In the genomic region with DNA sequence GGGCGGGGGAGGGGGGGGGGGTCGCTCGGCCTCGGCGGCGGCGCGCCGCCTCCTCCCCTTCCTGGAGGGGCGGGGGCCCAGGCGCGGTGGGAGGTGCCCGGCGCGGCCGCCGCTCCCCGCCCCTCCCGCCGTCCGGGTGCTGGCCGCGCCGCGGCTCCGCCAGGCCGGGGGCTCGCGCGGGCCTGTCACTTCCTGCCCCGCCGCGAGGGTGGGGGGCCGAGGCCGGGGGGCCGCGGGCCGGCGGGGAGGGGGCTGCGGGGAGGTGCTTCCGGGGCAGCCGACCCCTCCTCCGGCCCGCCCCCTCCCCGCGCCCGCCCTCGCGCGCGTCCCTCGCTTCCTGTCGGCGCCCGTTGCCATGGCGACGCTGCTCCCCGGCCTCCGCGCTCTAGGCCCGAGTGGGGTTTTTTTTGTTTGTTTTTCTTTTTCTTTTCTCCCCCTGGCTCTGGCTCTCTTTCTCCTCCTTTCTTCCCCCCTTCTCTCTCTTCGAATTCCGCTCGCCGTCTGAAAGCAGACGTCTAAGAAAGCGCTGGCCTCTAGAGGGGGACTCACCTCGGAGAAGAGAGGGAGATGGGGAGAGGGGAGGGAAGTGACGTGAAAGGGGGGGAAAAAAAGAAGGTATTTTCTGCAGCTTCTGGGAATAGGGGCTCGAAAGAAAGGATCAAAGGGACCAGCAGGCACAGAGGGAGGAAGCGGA, we compare ENCODE assay signal across 8 mouse cellular contexts. TPM values are rescaled to one million over a fixed set of nuclear protein-coding genes. Genes with fewer than 3 reads are reported as not detected.
DNase-seq lines count a peak whose midpoint lies in the region; ATAC-seq and TF ChIP-seq lines count a peak whose summit lies in the region.

No protein-coding gene starts in this region.

- H3K4me3 ChIP-seq in embryonic facial prominence, embryonic 11.5 days (ENCODE audit: low read depth, low read length), result peak overlapping the region; percentile 43
- H3K4me3 ChIP-seq in heart, adult 2 months, result peak overlapping the region; percentile 93
- peak overlapping the region; percentile 99 for H3K4me3 ChIP-seq in kidney, adult 2 months (ENCODE audit: insufficient read depth, low read depth, low read length)
- H3K4me3 ChIP-seq in limb, embryonic 13.5 days, result peak overlapping the region; percentile 63
- peak overlapping the region; percentile 67 for H3K4me3 ChIP-seq in midbrain, embryonic 15.5 days
- peak overlapping the region; percentile 78 for H3K4me3 ChIP-seq in spleen, adult 2 months (ENCODE audit: extremely low read depth, insufficient read depth, insufficient read length)

- H3K4me2 ChIP-seq in embryonic facial prominence, embryonic 11.5 days (ENCODE audit: low read depth, low read length), result peak overlapping the region; percentile 59
- H3K4me2 ChIP-seq in limb, embryonic 13.5 days (replicated peaks), result peak overlapping the region; percentile 77
- peak overlapping the region; percentile 63 for H3K4me2 ChIP-seq in midbrain, embryonic 15.5 days

- H3K27me3 ChIP-seq in embryonic facial prominence, embryonic 11.5 days (ENCODE audit: control insufficient read depth, insufficient read depth, low read length), result no peaks in the 10 kb centered on the region
- H3K27me3 ChIP-seq in heart, adult 2 months (ENCODE audit: control insufficient read depth, insufficient read depth, low read length), result no peaks in the 10 kb centered on the region
- H3K27me3 ChIP-seq in kidney, adult 2 months (replicated peaks; ENCODE audit: control insufficient read depth, insufficient read depth, low read length), result no peaks in the 10 kb centered on the region
- H3K27me3 ChIP-seq in limb, embryonic 13.5 days, result no peaks in the 10 kb centered on the region
- H3K27me3 ChIP-seq in midbrain, embryonic 15.5 days (replicated peaks), result no peaks in the 10 kb centered on the region
- H3K27me3 ChIP-seq in spleen, adult 2 months (ENCODE audit: control insufficient read depth, insufficient read depth, low read length), result no peaks in the 10 kb centered on the region

- no peaks in the 10 kb centered on the region for H3K4me1 ChIP-seq in embryonic facial prominence, embryonic 11.5 days (ENCODE audit: control insufficient read depth, insufficient read depth, low read length)
- peaks cover 2% of the 10 kb centered on the region for H3K4me1 ChIP-seq in heart, adult 2 months (ENCODE audit: control insufficient read depth, insufficient read depth, low read length)
- H3K4me1 ChIP-seq in kidney, adult 2 months (ENCODE audit: control insufficient read depth, insufficient read depth, low read length), result peaks cover 12% of the 10 kb centered on the region; the same call in 1 of the 2 replicates
- H3K4me1 ChIP-seq in limb, embryonic 13.5 days, result peaks cover 24% of the 10 kb centered on the region
- peaks cover 27% of the 10 kb centered on the region for H3K4me1 ChIP-seq in midbrain, embryonic 15.5 days
- peaks cover 6% of the 10 kb centered on the region; the same call in 1 of the 2 replicates for H3K4me1 ChIP-seq in spleen, adult 2 months (ENCODE audit: control insufficient read depth, insufficient read depth, insufficient read length)

- no peaks in the 10 kb centered on the region for H3K9me3 ChIP-seq in embryonic facial prominence, embryonic 11.5 days (replicated peaks; ENCODE audit: control insufficient read depth, low read length)
- H3K9me3 ChIP-seq in limb, embryonic 13.5 days, result no peaks in the 10 kb centered on the region
- H3K9me3 ChIP-seq in midbrain, embryonic 15.5 days, result no peaks in the 10 kb centered on the region

- no peak for TF ChIP-seq POLR2A in heart, adult 2 months (IDR thresholded peaks at IDR 0.05; ENCODE audit: insufficient read depth, low read depth, low read length)
- no peak for TF ChIP-seq POLR2A in kidney, adult 2 months (IDR thresholded peaks at IDR 0.05; ENCODE audit: low read depth, low read length)
- TF ChIP-seq POLR2A in spleen, adult 2 months (IDR thresholded peaks at IDR 0.05; ENCODE audit: low read depth, low read length), result no peak

- no peak for TF ChIP-seq EP300 in heart, adult 2 months (IDR thresholded peaks at IDR 0.05; ENCODE audit: insufficient read depth, low read depth, low read length)

- peak; percentile 81 for DNase-seq in 3T3-L1 (ENCODE audit: low read depth, low spot score)
- peak; percentile 90 for DNase-seq in adrenal gland, postnatal 25 days
- peak; percentile 93 for DNase-seq in embryonic facial prominence, embryonic 11.5 days (ENCODE audit: low spot score)
- DNase-seq in heart, adult 2 months, result peak; percentile 87 to 90
- DNase-seq in kidney, adult 2 months, result peak; percentile 90
- DNase-seq in spleen, adult 2 months (ENCODE audit: low read depth in 1 of 2, low spot score in 2 of 2), result peak; percentile 66 to 84

- ATAC-seq in embryonic facial prominence, embryonic 11.5 days (replicated peaks; ENCODE audit: insufficient number of reproducible peaks, low FRiP score, low TSS enrichment, low read depth), result peak; percentile 84
- ATAC-seq in limb, embryonic 13.5 days (ENCODE audit: low FRiP score, low read depth), result peak; percentile 87
- peak; percentile 92 for ATAC-seq in midbrain, embryonic 15.5 days (replicated peaks)

- H3K27ac ChIP-seq in embryonic facial prominence, embryonic 11.5 days (replicated peaks; ENCODE audit: low read depth, low read length), result peak overlapping the region; percentile 89
- H3K27ac ChIP-seq in heart, adult 2 months, result peak overlapping the region; percentile 80
- peak overlapping the region; percentile 54 for H3K27ac ChIP-seq in kidney, adult 2 months (ENCODE audit: insufficient read depth, low read depth, low read length)
- H3K27ac ChIP-seq in limb, embryonic 13.5 days, result peak overlapping the region; percentile 98
- H3K27ac ChIP-seq in midbrain, embryonic 15.5 days, result peak overlapping the region; percentile 97
- peak overlapping the region; percentile 69 for H3K27ac ChIP-seq in spleen, adult 2 months (ENCODE audit: insufficient read depth, low read length)

- no peaks in the 10 kb centered on the region for H3K79me2 ChIP-seq in heart, adult 2 months (replicated peaks; ENCODE audit: control insufficient read depth, insufficient read depth, low read length)

- TF ChIP-seq CTCF in heart, adult 2 months (IDR thresholded peaks at IDR 0.05), result peak; percentile 27
- no peak for TF ChIP-seq CTCF in kidney, adult 2 months (conservative IDR thresholded peaks at IDR 0.05; ENCODE audit: insufficient read depth, insufficient read length, low read depth, low read length)
- no peak for TF ChIP-seq CTCF in spleen, adult 2 months (IDR thresholded peaks at IDR 0.05; ENCODE audit: extremely low read depth, insufficient read depth, insufficient read length, insufficient replicate concordance)

- intact Hi-C loops in heart, adult 2 months (cut with DNase I), result loop anchor here (1.0 to 5.0 kb wide), 4 partner anchors 30 to 473 kb away; no protein-coding TSS in a partner anchor

- no peaks in the 10 kb centered on the region for H3K36me3 ChIP-seq in embryonic facial prominence, embryonic 11.5 days (replicated peaks; ENCODE audit: control insufficient read depth, insufficient read depth, low read depth, low read length)
- no peaks in the 10 kb centered on the region for H3K36me3 ChIP-seq in heart, adult 2 months (ENCODE audit: control insufficient read depth, insufficient read depth, low read length)
- no peaks in the 10 kb centered on the region for H3K36me3 ChIP-seq in kidney, adult 2 months (ENCODE audit: control insufficient read depth, insufficient read depth, low read length)
- H3K36me3 ChIP-seq in limb, embryonic 13.5 days, result peaks cover 12% of the 10 kb centered on the region
- peaks cover 7% of the 10 kb centered on the region for H3K36me3 ChIP-seq in midbrain, embryonic 15.5 days (replicated peaks)
- peaks cover under 1% of the 10 kb centered on the region; the same call in 1 of the 2 replicates for H3K36me3 ChIP-seq in spleen, adult 2 months (ENCODE audit: control insufficient read depth, insufficient read depth, low read length)

- H3K9ac ChIP-seq in embryonic facial prominence, embryonic 11.5 days (replicated peaks; ENCODE audit: low read length), result peak overlapping the region; percentile 75
- H3K9ac ChIP-seq in heart, adult 2 months (ENCODE audit: low read depth, low read length), result peak overlapping the region; percentile 73
- H3K9ac ChIP-seq in limb, embryonic 13.5 days, result peak overlapping the region; percentile 79
- peak overlapping the region; percentile 75 for H3K9ac ChIP-seq in midbrain, embryonic 15.5 days

- 0% methylated on average over 13 of the region's 71 CpGs for WGBS in embryonic facial prominence, embryonic 11.5 days
- WGBS in heart, adult 2 months, result 0% methylated on average over 67 of the region's 71 CpGs
- WGBS in kidney, adult 2 months, result 2% methylated on average over 47 of the region's 71 CpGs
- WGBS in limb, embryonic 13.5 days, result 3% methylated on average over 17 of the region's 71 CpGs
- WGBS in midbrain, embryonic 15.5 days, result 2% methylated on average over 47 of the region's 71 CpGs
- 0% methylated on average over 32 of the region's 71 CpGs for WGBS in spleen, adult 2 months

RNA-seq across cellular contexts. Expression of a gene that starts 0.6 kb away (rescaled TPM):
- total RNA-seq in adrenal gland, postnatal 25 days (2021), result 17.9 and 29.8 TPM in 2 replicates
- 29.1 and 29.6 TPM in 2 replicates for polyA plus RNA-seq in embryonic facial prominence, embryonic 11.5 days (2014; fragmentation: Nextera tagmentation; extraction: Ambion mirVana)
- total RNA-seq in heart, adult 2 months (2021), result 10 to 100 TPM; 17.3 to 22.2 TPM
- 11.9 and 13.4 TPM in 2 replicates for polyA plus RNA-seq in heart, adult 2 months (2012; rRNA removed)
- 27.4 and 39.1 TPM in 2 replicates for polyA plus RNA-seq in kidney, adult 2 months (2012; rRNA removed)
- polyA plus RNA-seq in limb, embryonic 13.5 days (2015; fragmentation: Nextera tagmentation; extraction: Ambion mirVana), result 26.1 and 28.4 TPM in 2 replicates
- 36.1 and 38.6 TPM in 2 replicates for polyA plus RNA-seq in midbrain, embryonic 15.5 days (2015; fragmentation: Nextera tagmentation; extraction: Ambion mirVana)
- 23.0 and 38.3 TPM in 2 replicates for polyA plus RNA-seq in spleen, adult 2 months (2012; rRNA removed)

RNA-seq across cellular contexts. Expression of a gene that starts 31.3 kb away (rescaled TPM):
- 159 and 168 TPM in 2 replicates for total RNA-seq in adrenal gland, postnatal 25 days (2021)
- polyA plus RNA-seq in embryonic facial prominence, embryonic 11.5 days (2014; fragmentation: Nextera tagmentation; extraction: Ambion mirVana), result 85.0 and 85.6 TPM in 2 replicates
- total RNA-seq in heart, adult 2 months (2021), result 10 to 100 TPM; 39.8 to 43.2 TPM
- polyA plus RNA-seq in heart, adult 2 months (2012; rRNA removed), result 27.6 and 49.3 TPM in 2 replicates
- polyA plus RNA-seq in kidney, adult 2 months (2012; rRNA removed), result 94.4 and 107 TPM in 2 replicates
- polyA plus RNA-seq in limb, embryonic 13.5 days (2015; fragmentation: Nextera tagmentation; extraction: Ambion mirVana), result 77.6 and 79.1 TPM in 2 replicates
- polyA plus RNA-seq in midbrain, embryonic 15.5 days (2015; fragmentation: Nextera tagmentation; extraction: Ambion mirVana), result 49.6 and 53.4 TPM in 2 replicates
- 41.5 and 44.9 TPM in 2 replicates for polyA plus RNA-seq in spleen, adult 2 months (2012; rRNA removed)

RNA-seq across cellular contexts. Expression of a gene that starts 57.1 kb away (rescaled TPM):
- total RNA-seq in adrenal gland, postnatal 25 days (2021), result not detected in 2 replicates
- not detected in 2 replicates for polyA plus RNA-seq in embryonic facial prominence, embryonic 11.5 days (2014; fragmentation: Nextera tagmentation; extraction: Ambion mirVana)
- total RNA-seq in heart, adult 2 months (2021), result not detected
- 0.31 TPM in 1 of 2 replicates, not detected in the other for polyA plus RNA-seq in heart, adult 2 months (2012; rRNA removed)
- 0.08 TPM in 1 of 2 replicates, not detected in the other for polyA plus RNA-seq in kidney, adult 2 months (2012; rRNA removed)
- 0.22 and 0.27 TPM in 2 replicates for polyA plus RNA-seq in limb, embryonic 13.5 days (2015; fragmentation: Nextera tagmentation; extraction: Ambion mirVana)
- polyA plus RNA-seq in midbrain, embryonic 15.5 days (2015; fragmentation: Nextera tagmentation; extraction: Ambion mirVana), result 1.3 and 1.4 TPM in 2 replicates
- 1.1 and 1.2 TPM in 2 replicates for polyA plus RNA-seq in spleen, adult 2 months (2012; rRNA removed)

Comparison
In these comparisons a context has a peak if more than half of its experiments do, and no peak if none do; other contexts are left out.
1. Peak in every context shown above with its lines: DNase-seq, ATAC-seq, H3K4me3 ChIP-seq and H3K27ac ChIP-seq.
2. H3K4me3 ChIP-seq: peak in every context shown above with its lines; median percentile 99 in kidney, adult 2 months; 93 in heart, adult 2 months; 78 in spleen, adult 2 months; 67 in midbrain, embryonic 15.5 days; 63 in limb, embryonic 13.5 days; 43 in embryonic facial prominence, embryonic 11.5 days.